Mouse (Mus musculus) small intestine, adult 2 months (tissue): Measurements from ENCODE around the gene Sohlh1. TPM values are rescaled to one million over a fixed set of nuclear protein-coding genes. Genes with fewer than 3 reads are reported as not detected.

ENCODE experiments used
- H3K27ac ChIP-seq: fragments of 200-500 bp; 2 replicates; pipeline ENCODE4 v1.5.1; 2012; ENCODE audit warnings: low read depth, low read length, control low read depth, inconsistent platforms; ENCODE audit not compliant: insufficient read depth
- H3K27me3 ChIP-seq: fragments of 200-500 bp; 2 replicates; pipeline ENCODE4 v1.6.1; 2012; ENCODE audit warnings: mild to moderate bottlenecking, moderate library complexity, low read length, inconsistent platforms; ENCODE audit not compliant: control insufficient read depth, insufficient read depth
- H3K36me3 ChIP-seq: fragments of 200-500 bp; 2 replicates; pipeline ENCODE4 v1.6.1; 2012; ENCODE audit warnings: mild to moderate bottlenecking, low read length, control low read depth, inconsistent platforms; ENCODE audit not compliant: control insufficient read depth, insufficient read depth
- H3K4me1 ChIP-seq: fragments of 200-500 bp; 2 replicates; pipeline ENCODE4 v1.6.1; 2012; ENCODE audit warnings: low read length, inconsistent platforms, mixed read lengths; ENCODE audit not compliant: control insufficient read depth, insufficient read depth, insufficient read length
- H3K4me3 ChIP-seq: fragments of 200-500 bp; 2 replicates; pipeline ENCODE4 v1.5.1; 2012; ENCODE audit warnings: low read depth, mild to moderate bottlenecking, control low read depth, inconsistent platforms, low read length, moderate library complexity
- CTCF ChIP-seq: fragments of 200-500 bp; IDR thresholded peaks from 2 replicates; pipeline ENCODE4 v1.5.1; 2012; ENCODE audit warnings: low read depth, mild to moderate bottlenecking, control low read depth, inconsistent platforms, low read length, moderate library complexity, mixed read lengths; ENCODE audit not compliant: insufficient replicate concordance, insufficient read length; ENCODE audit errors: extremely low read depth
- POLR2A ChIP-seq: fragments of 200-500 bp; IDR thresholded peaks from 2 replicates; pipeline ENCODE4 v1.6.1; 2012; ENCODE audit warnings: low read depth, mild to moderate bottlenecking, control low read depth, inconsistent platforms, low read length, moderate library complexity
- WGBS: fragments of 180-500 bp; shearing (Covaris S2); methylation state at CpG from one replicate; pipeline ENCODE4 v1.1.7; 2018; 5-methylcytosine and 5-hydroxymethylcytosine counted together
- polyA plus RNA-seq: library from polyadenylated mRNA; depleted of rRNA; stranded (reverse); fragments of >200 nt; gene quantifications from 2 replicates; pipeline ENCODE4 v1.2.3, GENCODE M21; 2012

Gene Sohlh1
- polyA plus RNA-seq, 1 experiment = not detected

- Histone ChIP-seq H3K4me3 (no peak overlapping the region), H3K36me3 (no peaks in the 10 kb centered on the region), H3K27me3 (peaks cover 9% of the 10 kb centered on the region), H3K4me1 (peaks cover 3% of the 10 kb centered on the region; the same call in 1 of the 2 replicates), H3K27ac (no peak overlapping the region)
- WGBS = 21% methylated on average over 2 of the region's 2 CpGs
- TF ChIP-seq POLR2A (no peak), CTCF (no peak)
Observed at GRCm38 (mm10) chr2:25862038-25862437, 15.0 kb upstream of the Sohlh1 start.

GRCm38 (mm10) chr2:25859891-25860290, 12.8 kb upstream of the Sohlh1 start:
- H3K27me3 ChIP-seq = peaks cover 9% of the 10 kb centered on the region
- no peak overlapping the region for H3K27ac ChIP-seq
- TF ChIP-seq POLR2A = no peak
- TF ChIP-seq CTCF = no peak
- 74% methylated on average over 3 of the region's 3 CpGs for WGBS
- H3K4me3 ChIP-seq = no peak overlapping the region
- peaks cover 3% of the 10 kb centered on the region; the same call in 1 of the 2 replicates for H3K4me1 ChIP-seq
- no peaks in the 10 kb centered on the region for H3K36me3 ChIP-seq

GRCm38 (mm10) chr2:25853998-25854397, 7.0 kb upstream of the Sohlh1 start:
- 59% methylated on average over 5 of the region's 5 CpGs for WGBS
- Histone ChIP-seq H3K27ac (no peak overlapping the region), H3K4me3 (no peak overlapping the region), H3K4me1 (no peaks in the 10 kb centered on the region), H3K27me3 (no peaks in the 10 kb centered on the region), H3K36me3 (no peaks in the 10 kb centered on the region)
- TF ChIP-seq POLR2A = no peak
- TF ChIP-seq CTCF = no peak

- TF ChIP-seq POLR2A = no peak
- Histone ChIP-seq H3K27ac (no peak overlapping the region), H3K4me3 (no peak overlapping the region), H3K4me1 (no peaks in the 10 kb centered on the region), H3K27me3 (no peaks in the 10 kb centered on the region), H3K36me3 (no peaks in the 10 kb centered on the region)
- WGBS = 25% methylated on average over 3 of the region's 3 CpGs
Observed at GRCm38 (mm10) chr2:25852626-25853025, 5.6 kb upstream of the Sohlh1 start.

GRCm38 (mm10) chr2:25850330-25850729, 3.3 kb upstream of the Sohlh1 start:
- no peak for TF ChIP-seq POLR2A
- peak; percentile 75 for TF ChIP-seq CTCF
- Histone ChIP-seq H3K27ac (no peak overlapping the region), H3K4me3 (no peak overlapping the region), H3K4me1 (no peaks in the 10 kb centered on the region), H3K27me3 (no peaks in the 10 kb centered on the region), H3K36me3 (no peaks in the 10 kb centered on the region)
- WGBS = 12% methylated on average over 4 of the region's 4 CpGs

GRCm38 (mm10) chr2:25846516-25846915, 532 bp downstream of the Sohlh1 start:
- Histone ChIP-seq H3K4me1 (no peaks in the 10 kb centered on the region), H3K27ac (no peak overlapping the region), H3K36me3 (no peaks in the 10 kb centered on the region), H3K27me3 (no peaks in the 10 kb centered on the region), H3K4me3 (no peak overlapping the region)
- TF ChIP-seq CTCF (no peak), POLR2A (no peak)
- 54% methylated on average over 8 of the region's 8 CpGs for WGBS

GRCm38 (mm10) chr2:25844097-25844496, 3.0 kb downstream of the Sohlh1 start:
- Histone ChIP-seq H3K4me1 (no peaks in the 10 kb centered on the region), H3K4me3 (no peak overlapping the region), H3K27ac (no peak overlapping the region), H3K27me3 (no peaks in the 10 kb centered on the region), H3K36me3 (no peaks in the 10 kb centered on the region)
- 82% methylated on average over 3 of the region's 3 CpGs for WGBS
- TF ChIP-seq CTCF (no peak), POLR2A (no peak)

GRCm38 (mm10) chr2:25842758-25843157, 4.3 kb downstream of the Sohlh1 start:
- H3K4me1 ChIP-seq = no peaks in the 10 kb centered on the region
- no peak for TF ChIP-seq POLR2A
- H3K4me3 ChIP-seq = no peak overlapping the region
- no peaks in the 10 kb centered on the region for H3K36me3 ChIP-seq
- 69% methylated on average over 1 of the region's 1 CpGs for WGBS
- no peaks in the 10 kb centered on the region for H3K27me3 ChIP-seq
- no peak overlapping the region for H3K27ac ChIP-seq
